Mouse (Mus musculus): ENCODE measurements around the gene Apol10a. TPM values are rescaled to one million over a fixed set of nuclear protein-coding genes. Genes with fewer than 3 reads are reported as not detected.
"Not testable (repeated sequence)": the region's sequence is repeated elsewhere in the genome, so short reads cannot be mapped to it uniquely, and the experiment has no call there.

Gene Apol10a
- not detected in 2 replicates for polyA plus RNA-seq (2015; fragmentation: Nextera tagmentation; extraction: Ambion mirVana)

- 76% methylated on average over 2 of the region's 2 CpGs for WGBS
- H3K27me3 ChIP-seq (ENCODE audit: insufficient read depth, low read length): not testable (repeated sequence)
Measured at GRCm38 (mm10) chr15:77476693-77477092, at the start of gene Apol10a. Gene Apol10a (plus strand): TSS chr15:77477047.

GRCm38 (mm10) chr15:77428690-77429448 is 48.0 kb upstream of the Apol10a start:
- not testable (repeated sequence) for H3K4me2 ChIP-seq (replicated peaks; ENCODE audit: low read depth, low read length); H3K27me3 ChIP-seq (ENCODE audit: insufficient read depth, low read length); H3K9ac ChIP-seq (replicated peaks; ENCODE audit: low read length); H3K4me3 ChIP-seq (ENCODE audit: low read length); H3K36me3 ChIP-seq (ENCODE audit: insufficient read depth, low read length); ATAC-seq (ENCODE audit: low FRiP score, low TSS enrichment); H3K9me3 ChIP-seq (ENCODE audit: low read length); H3K27ac ChIP-seq (ENCODE audit: low read length); H3K4me1 ChIP-seq (ENCODE audit: insufficient read depth, low read length)
- 73% methylated on average over 8 of the region's 10 CpGs for WGBS

More at GRCm38 (mm10) chr15:77476693-77477092, at the start of gene Apol10a:
- H3K4me2 ChIP-seq (replicated peaks; ENCODE audit: low read depth, low read length); H3K36me3 ChIP-seq (ENCODE audit: insufficient read depth, low read length); H3K27ac ChIP-seq (ENCODE audit: low read length); H3K9ac ChIP-seq (replicated peaks; ENCODE audit: low read length); H3K9me3 ChIP-seq (ENCODE audit: low read length); H3K4me3 ChIP-seq (ENCODE audit: low read length); ATAC-seq (ENCODE audit: low FRiP score, low TSS enrichment); H3K4me1 ChIP-seq (ENCODE audit: insufficient read depth, low read length): not testable (repeated sequence)

- not testable (repeated sequence) for H3K9me3 ChIP-seq (ENCODE audit: low read length); H3K36me3 ChIP-seq (ENCODE audit: insufficient read depth, low read length); H3K9ac ChIP-seq (replicated peaks; ENCODE audit: low read length); H3K4me2 ChIP-seq (replicated peaks; ENCODE audit: low read depth, low read length); H3K27ac ChIP-seq (ENCODE audit: low read length); ATAC-seq (ENCODE audit: low FRiP score, low TSS enrichment); H3K4me3 ChIP-seq (ENCODE audit: low read length); H3K4me1 ChIP-seq (ENCODE audit: insufficient read depth, low read length); H3K27me3 ChIP-seq (ENCODE audit: insufficient read depth, low read length)
- 81% methylated on average over 8 of the region's 8 CpGs for WGBS
Measured at GRCm38 (mm10) chr15:77444746-77445145, 32.1 kb upstream of the Apol10a start.

- H3K27ac ChIP-seq (ENCODE audit: low read length); H3K4me2 ChIP-seq (replicated peaks; ENCODE audit: low read depth, low read length); H3K36me3 ChIP-seq (ENCODE audit: insufficient read depth, low read length); H3K9ac ChIP-seq (replicated peaks; ENCODE audit: low read length); ATAC-seq (ENCODE audit: low FRiP score, low TSS enrichment); H3K4me3 ChIP-seq (ENCODE audit: low read length); H3K4me1 ChIP-seq (ENCODE audit: insufficient read depth, low read length); H3K9me3 ChIP-seq (ENCODE audit: low read length); H3K27me3 ChIP-seq (ENCODE audit: insufficient read depth, low read length): not testable (repeated sequence)
- WGBS: no CpG with 5 or more reads among the region's 1 CpGs
Measured at GRCm38 (mm10) chr15:77445668-77446067, 31.2 kb upstream of the Apol10a start.

GRCm38 (mm10) chr15:77447392-77447791 is 29.5 kb upstream of the Apol10a start, which contains the start of gene Apol7b:
Gene Apol7b (minus strand): TSS chr15:77447492.
- H3K27me3 ChIP-seq (ENCODE audit: insufficient read depth, low read length); H3K4me2 ChIP-seq (replicated peaks; ENCODE audit: low read depth, low read length); H3K9me3 ChIP-seq (ENCODE audit: low read length); H3K36me3 ChIP-seq (ENCODE audit: insufficient read depth, low read length); H3K9ac ChIP-seq (replicated peaks; ENCODE audit: low read length); H3K4me1 ChIP-seq (ENCODE audit: insufficient read depth, low read length); ATAC-seq (ENCODE audit: low FRiP score, low TSS enrichment); H3K27ac ChIP-seq (ENCODE audit: low read length); H3K4me3 ChIP-seq (ENCODE audit: low read length): not testable (repeated sequence)
- whole genome bisulfite sequencing: 85% methylated on average over 2 of the region's 2 CpGs

- not testable (repeated sequence) for H3K4me2 ChIP-seq (replicated peaks; ENCODE audit: low read depth, low read length); ATAC-seq (ENCODE audit: low FRiP score, low TSS enrichment); H3K9me3 ChIP-seq (ENCODE audit: low read length); H3K4me1 ChIP-seq (ENCODE audit: insufficient read depth, low read length); H3K27me3 ChIP-seq (ENCODE audit: insufficient read depth, low read length); H3K36me3 ChIP-seq (ENCODE audit: insufficient read depth, low read length); H3K27ac ChIP-seq (ENCODE audit: low read length); H3K4me3 ChIP-seq (ENCODE audit: low read length); H3K9ac ChIP-seq (replicated peaks; ENCODE audit: low read length)
- WGBS: 54% methylated on average over 10 of the region's 10 CpGs
Measured at GRCm38 (mm10) chr15:77449927-77450326, 26.9 kb upstream of the Apol10a start.

GRCm38 (mm10) chr15:77474699-77475390 is 2.0 kb upstream of the Apol10a start:
- ATAC-seq (ENCODE audit: low FRiP score, low TSS enrichment): not testable (repeated sequence)

GRCm38 (mm10) chr15:77482140-77482794 is 5.4 kb downstream of the Apol10a start:
- Histone ChIP-seq H3K27me3 (ENCODE audit: insufficient read depth, low read length) (no peaks in the 10 kb centered on the region), H3K9ac (replicated peaks; ENCODE audit: low read length) (no peak overlapping the region), H3K9me3 (ENCODE audit: low read length) (no peaks in the 10 kb centered on the region), H3K4me2 (replicated peaks; ENCODE audit: low read depth, low read length) (no peak overlapping the region), H3K4me3 (ENCODE audit: low read length) (no peak overlapping the region), H3K4me1 (ENCODE audit: insufficient read depth, low read length) (no peaks in the 10 kb centered on the region), H3K27ac (ENCODE audit: low read length) (no peak overlapping the region), H3K36me3 (ENCODE audit: insufficient read depth, low read length) (no peaks in the 10 kb centered on the region)
- 75% methylated on average over 4 of the region's 4 CpGs for WGBS
- ATAC-seq (ENCODE audit: low FRiP score, low TSS enrichment): no peak

More at GRCm38 (mm10) chr15:77474699-77475390, 2.0 kb upstream of the Apol10a start:
- not testable (repeated sequence) for H3K9ac ChIP-seq (replicated peaks; ENCODE audit: low read length); H3K4me1 ChIP-seq (ENCODE audit: insufficient read depth, low read length); H3K9me3 ChIP-seq (ENCODE audit: low read length); H3K4me3 ChIP-seq (ENCODE audit: low read length); H3K36me3 ChIP-seq (ENCODE audit: insufficient read depth, low read length); H3K27ac ChIP-seq (ENCODE audit: low read length); H3K27me3 ChIP-seq (ENCODE audit: insufficient read depth, low read length); H3K4me2 ChIP-seq (replicated peaks; ENCODE audit: low read depth, low read length)
- 32% methylated on average over 7 of the region's 7 CpGs for WGBS

- H3K4me1 ChIP-seq (ENCODE audit: insufficient read depth, low read length); H3K4me2 ChIP-seq (replicated peaks; ENCODE audit: low read depth, low read length); H3K27me3 ChIP-seq (ENCODE audit: insufficient read depth, low read length); H3K27ac ChIP-seq (ENCODE audit: low read length); H3K9ac ChIP-seq (replicated peaks; ENCODE audit: low read length); ATAC-seq (ENCODE audit: low FRiP score, low TSS enrichment); H3K4me3 ChIP-seq (ENCODE audit: low read length); H3K9me3 ChIP-seq (ENCODE audit: low read length); H3K36me3 ChIP-seq (ENCODE audit: insufficient read depth, low read length): not testable (repeated sequence)
- no CpG with 5 or more reads among the region's 1 CpGs for whole genome bisulfite sequencing
Measured at GRCm38 (mm10) chr15:77493181-77493580, 16.3 kb downstream of the Apol10a start.
